Mouse (Mus musculus) cerebellum, adult 2 months (tissue): Measurements from ENCODE around the gene Akr1cl.

Experiments
- CTCF ChIP-seq: fragments of 200-500 bp; IDR thresholded peaks from 2 replicates; pipeline ENCODE4 v1.5.1; 2011; ENCODE audit warnings: low read depth, mild to moderate bottlenecking, control low read depth, low read length, moderate library complexity, borderline replicate concordance; ENCODE audit not compliant: insufficient read depth
- POLR2A ChIP-seq: fragments of 200-500 bp; IDR thresholded peaks from 2 replicates; pipeline ENCODE4 v1.6.1; 2011; ENCODE audit warnings: low read length, control low read depth, borderline replicate concordance; ENCODE audit not compliant: insufficient read depth

- no peak for TF ChIP-seq CTCF
- TF ChIP-seq POLR2A: no peak
Observed at GRCm38 (mm10) chr1:65052140-65052539, 19.6 kb upstream of the Akr1cl start.
